Mouse (Mus musculus): ENCODE measurements around the gene Cfap36.
A peak's percentile ranks its signal among the peaks of the same experiment; 100 is the strongest.

The Cfap36 gene

DNA sequence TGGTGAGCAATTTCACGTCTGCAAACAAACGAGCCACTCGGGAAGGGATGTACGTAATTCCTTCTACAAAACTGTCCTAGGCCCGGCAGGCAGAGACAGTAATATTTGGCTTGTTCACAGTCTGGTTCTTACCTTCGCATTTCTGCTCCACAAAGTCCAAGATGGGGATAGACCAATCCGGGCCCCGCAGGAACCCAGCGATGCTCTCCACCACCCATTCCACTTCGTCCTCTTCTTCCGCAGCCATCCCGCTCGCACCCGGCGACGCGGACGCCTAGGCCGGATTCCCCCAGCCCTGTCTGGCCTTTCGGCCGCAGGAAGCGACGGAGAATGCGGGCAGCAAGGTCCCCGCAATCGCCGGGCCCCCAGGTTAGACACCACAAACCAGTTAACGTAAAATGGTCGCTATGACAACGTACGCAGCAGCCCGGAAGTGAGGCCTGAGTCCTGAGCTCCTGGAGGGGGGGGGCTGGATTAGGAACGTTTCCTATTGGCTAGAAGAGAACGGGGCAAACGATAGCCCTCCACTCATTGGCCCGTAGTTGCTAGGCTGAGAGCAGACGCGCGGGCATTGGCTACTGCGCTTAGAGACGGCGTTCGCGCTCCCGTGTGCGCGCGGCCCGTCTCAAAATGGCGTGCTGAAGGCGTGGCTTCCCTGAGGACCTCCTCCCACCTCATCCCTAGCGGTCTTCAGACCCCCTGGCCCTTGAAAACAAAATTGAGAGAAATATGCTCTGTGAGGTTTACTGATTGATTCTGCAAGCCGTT, at the start of gene Cfap36:
Cfap36 (minus strand) TSS at position 527 of the 768 bp plus-strand sequence.
- DNase-seq (ENCODE audit: extremely low read depth, low read depth) = peak; percentile 94

DNA sequence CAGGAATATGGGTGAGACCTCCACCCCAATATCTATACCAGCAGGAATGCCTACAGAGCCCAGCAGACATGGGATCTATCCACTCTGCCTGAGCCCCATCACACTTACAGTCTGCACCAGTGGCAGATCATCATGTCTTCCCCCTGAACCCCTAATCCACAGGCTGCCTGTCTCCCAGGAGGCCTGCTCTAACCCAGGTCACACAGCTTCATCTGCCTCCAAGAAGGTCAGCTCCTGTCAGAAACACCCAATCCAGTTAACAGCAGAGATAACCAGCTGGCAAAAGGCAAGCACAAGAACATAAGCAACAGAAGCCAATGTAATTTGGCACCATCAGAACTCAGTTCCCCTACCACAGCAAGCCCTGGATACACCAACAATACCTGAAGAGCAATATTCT, 40.1 kb upstream of the Cfap36 start:
- DNase-seq (ENCODE audit: extremely low read depth, low read depth) = no peak

DNA sequence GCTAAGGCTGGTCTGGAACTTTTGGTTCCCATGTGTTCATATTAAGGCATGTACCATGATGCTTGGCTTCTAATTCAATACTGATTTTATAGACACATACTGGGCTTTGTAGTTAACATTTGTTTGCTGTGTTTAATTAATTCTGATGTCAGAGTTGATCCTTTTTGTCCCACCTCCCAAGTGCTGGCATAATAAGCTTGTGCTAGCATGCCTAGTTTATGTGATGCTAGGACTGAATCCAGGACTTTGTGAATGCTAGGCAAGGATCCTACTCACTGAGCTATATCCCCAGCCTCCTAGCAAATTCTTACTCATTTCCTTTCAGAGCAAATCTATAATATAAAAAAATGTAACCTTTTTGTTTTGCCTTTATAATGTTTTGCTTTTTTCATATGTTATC, 38.8 kb upstream of the Cfap36 start:
- no peak for DNase-seq (ENCODE audit: extremely low read depth, low read depth)

DNA sequence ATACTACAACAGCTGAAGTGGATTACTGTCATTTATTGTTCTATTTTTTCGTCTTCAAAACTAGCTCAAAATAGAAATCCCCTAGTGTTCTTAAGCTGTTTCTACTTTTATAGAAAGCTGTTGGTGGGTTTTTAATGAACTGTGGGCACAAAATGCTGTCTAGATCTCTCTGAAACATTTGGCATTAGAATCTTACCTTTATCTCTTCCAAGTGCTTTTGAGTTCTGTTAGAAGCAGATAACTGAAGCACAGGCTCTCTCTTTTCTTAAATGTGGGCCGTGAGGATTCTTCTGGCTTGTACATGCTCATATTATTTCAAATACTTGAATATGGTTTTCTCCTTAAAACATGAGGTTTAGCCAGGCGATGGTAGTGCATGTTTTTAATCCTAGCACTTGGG, 27.5 kb upstream of the Cfap36 start:
- DNase-seq (ENCODE audit: extremely low read depth, low read depth) = no peak

DNA sequence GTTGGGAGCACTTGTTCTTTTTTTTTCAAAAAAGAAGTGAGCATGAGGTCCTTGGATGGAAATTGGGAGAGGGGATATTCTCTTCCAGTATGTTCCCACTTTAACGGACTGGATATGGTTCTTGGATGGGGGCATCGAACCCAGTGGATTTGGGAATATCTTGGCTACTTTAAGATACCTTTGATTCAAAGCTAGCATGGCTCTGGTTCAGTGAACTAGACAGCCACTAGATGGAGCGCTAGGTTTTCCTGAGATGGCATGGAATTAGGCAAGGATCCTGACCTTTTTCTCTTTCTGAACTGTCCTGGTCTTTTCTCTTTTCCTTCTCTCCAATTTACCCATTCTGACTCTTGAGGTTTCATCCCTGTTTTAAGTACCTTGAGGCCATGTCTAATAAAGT, 20.6 kb upstream of the Cfap36 start:
- peak; percentile 1 for DNase-seq (ENCODE audit: extremely low read depth, low read depth)

DNA sequence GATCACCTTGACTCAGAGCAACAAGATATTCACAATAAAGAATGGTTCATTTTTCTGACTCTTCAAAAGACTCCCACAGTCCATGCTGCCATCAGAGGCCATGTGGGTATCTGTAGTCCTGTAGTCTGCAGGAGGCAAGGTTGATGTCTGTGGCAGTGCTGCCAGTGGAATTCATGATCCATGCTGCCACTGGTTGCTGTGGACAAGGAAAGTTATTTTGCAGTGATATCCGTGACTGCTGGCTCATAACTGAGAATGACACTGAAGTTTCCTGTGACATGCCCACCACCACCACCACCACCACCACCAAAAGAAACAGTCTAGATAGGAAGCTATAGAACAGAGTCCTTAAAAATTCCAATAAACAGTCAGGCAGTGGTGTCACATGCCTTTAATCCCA, 7.4 kb upstream of the Cfap36 start:
- DNase-seq (ENCODE audit: extremely low read depth, low read depth) = no peak

DNA sequence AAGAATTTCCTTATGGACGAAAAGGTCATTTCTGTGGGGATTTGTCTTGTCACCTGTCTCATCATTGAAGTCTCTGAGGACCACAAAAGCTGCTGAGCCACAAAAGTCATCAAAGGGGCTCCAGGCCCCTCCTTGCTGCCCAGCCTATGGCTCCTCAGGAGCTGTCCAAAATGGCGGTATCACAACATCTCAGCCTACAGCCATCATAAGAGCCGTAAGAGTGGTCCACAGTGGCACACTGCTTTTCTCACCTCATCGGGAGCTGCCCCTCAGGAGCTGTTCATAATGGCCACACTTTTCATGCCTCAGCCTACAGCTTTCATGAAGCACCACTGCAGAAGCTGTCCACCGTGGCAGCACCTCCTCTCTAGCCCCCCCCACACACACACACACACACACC, 1.2 kb upstream of the Cfap36 start:
- no peak for DNase-seq (ENCODE audit: extremely low read depth, low read depth)

DNA sequence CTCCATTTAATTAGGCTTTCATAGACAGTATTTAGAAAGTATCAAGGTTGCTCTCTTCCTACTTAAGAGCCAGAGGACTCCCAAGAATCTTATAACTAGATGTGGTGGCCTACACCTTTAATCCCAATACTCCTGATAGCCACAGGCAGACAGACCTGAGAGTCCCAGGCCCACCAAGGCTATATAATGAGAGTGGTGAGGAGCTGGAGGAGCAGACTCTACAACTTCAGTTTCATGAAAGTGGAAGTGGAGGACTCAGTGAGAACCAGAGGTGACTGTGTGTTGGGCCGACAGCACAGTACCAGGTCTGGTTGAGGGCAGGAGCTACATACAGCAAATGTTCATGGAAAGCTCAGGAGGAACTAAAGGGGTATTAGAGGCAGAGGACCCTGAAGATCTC, 516 bp upstream of the Cfap36 start:
- no peak for DNase-seq (ENCODE audit: extremely low read depth, low read depth)

DNA sequence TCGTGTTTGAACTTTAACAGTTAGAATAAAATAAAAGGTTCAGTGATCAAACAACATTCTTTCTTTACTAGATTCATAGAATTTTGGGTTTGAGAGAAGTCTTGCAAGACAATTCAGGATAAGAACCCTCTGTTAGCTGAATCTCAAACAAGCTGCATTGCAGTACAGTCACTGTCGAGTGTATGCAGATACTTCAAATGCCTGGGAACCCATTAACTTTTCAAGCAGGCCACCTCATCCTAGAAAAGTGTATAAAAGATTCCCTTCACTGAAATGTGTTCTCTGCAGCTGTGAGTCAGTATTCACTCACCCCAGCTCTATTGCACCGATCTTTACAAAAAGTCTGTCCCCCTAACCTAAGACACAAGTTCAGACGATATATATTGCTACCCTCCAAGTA, 1.2 kb downstream of the Cfap36 start:
- no peak for DNase-seq (ENCODE audit: extremely low read depth, low read depth)

DNA sequence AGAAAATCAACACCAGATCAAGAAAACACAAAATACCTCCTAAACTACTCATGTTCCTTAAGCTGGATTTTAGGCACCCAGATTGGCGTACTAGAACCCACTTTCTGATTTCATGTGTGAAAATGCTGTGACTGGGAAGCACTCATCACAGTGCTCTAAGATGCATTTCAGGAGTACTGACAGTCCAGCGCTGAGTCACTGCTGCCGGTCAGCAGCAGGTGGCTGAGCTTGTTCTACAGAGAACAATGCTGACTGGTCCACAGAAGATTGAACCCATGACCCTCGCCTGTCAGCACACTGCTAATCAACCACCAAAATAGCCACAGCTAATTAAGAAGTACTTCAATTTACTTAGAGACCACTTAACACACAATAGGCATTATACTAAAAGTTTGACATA, 5.2 kb downstream of the Cfap36 start:
- no peak for DNase-seq (ENCODE audit: extremely low read depth, low read depth)

DNA sequence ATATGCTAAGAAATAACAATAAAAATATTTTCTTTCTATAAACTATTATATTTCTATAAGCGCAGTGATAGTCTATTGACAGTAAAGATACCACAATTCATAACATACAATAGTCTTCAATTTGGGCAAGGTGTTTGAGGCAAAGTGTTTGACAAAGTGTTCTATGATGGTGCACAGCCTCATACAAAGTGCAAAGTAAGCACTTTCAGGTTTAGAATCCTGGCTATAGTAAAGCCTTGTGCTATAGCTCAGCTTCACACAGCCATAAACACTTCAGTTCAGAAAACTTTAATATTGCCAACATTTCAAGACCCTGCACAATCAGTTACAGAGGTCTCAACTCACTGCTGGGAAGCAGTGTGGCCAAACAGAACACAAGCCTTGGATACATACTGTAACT, 7.9 kb downstream of the Cfap36 start:
- DNase-seq (ENCODE audit: extremely low read depth, low read depth) = no peak

DNA sequence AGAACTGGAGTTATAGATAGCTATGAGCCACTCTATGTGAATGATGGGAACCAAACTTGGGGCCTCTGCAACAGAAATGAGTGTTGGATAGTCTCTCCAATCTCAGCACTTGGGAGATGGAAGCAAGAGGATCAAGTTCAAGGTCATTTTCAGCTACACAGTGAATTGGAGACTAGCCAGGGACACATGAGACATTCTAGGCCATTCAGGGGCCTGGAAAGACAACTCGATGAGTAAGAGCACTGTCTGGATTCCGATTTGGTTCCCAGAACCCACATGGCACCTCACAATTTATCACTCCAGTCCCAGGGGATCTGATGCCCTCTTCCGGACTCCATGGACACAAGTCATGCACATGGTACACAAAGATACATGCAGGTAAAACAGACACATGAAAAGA, 8.7 kb downstream of the Cfap36 start:
- no peak for DNase-seq (ENCODE audit: extremely low read depth, low read depth)

DNA sequence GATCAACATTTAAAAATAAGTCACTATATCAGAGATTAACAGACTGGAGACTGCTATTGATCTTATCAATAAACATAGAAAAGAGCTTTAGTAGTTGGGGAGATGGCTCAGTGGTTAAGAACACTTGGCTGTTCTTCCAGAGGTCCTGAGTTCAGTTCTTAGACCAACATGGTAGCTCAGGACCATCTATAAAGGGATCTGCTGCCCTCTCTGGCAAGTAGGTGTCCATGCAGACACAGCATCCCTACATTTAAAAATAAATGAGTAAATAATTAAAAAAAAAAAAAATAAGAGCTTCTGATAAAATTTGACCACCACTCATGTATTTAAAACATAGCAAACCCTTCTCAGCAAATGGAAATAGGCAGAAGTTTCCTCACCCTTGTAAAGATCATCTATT, 9.2 kb downstream of the Cfap36 start:
- DNase-seq (ENCODE audit: extremely low read depth, low read depth) = no peak

DNA sequence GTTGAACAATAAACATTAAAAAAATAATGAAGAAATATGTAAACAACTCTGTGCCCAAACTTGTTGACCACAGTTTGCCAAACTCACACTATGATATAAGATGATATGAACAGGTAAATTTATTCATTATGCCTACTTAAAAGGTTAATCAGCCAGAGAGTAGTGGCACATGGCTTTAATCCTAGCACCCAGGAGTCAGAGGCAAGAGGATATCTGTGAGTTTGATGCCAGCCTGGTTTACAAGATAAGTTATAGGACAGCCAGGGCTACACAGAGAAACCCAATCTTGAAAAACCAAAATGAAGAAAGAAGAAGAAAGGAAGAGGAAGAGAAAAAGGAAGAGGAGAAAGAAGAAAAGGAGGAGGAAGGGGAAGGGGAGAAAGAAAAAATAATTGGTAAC, 9.8 kb downstream of the Cfap36 start:
- no peak for DNase-seq (ENCODE audit: extremely low read depth, low read depth)

DNA sequence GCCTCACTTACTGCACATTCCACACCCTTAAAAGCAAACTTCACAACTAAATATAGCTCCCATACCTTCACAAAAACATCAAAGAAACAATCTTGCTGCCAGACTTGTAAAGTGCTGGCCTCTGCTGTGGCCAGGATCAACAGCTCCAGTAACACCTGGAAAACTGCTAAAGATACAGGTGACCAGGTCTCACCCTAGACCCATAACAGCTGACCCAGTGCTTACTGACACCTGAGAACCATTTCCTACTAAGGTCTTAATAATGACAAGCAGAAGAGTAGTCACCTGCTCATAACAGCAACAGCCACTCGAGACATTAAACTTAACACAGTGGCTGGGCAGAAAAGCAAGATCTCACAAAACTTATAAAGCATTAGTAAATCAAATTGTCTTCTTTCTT, 13.6 kb downstream of the Cfap36 start:
- DNase-seq (ENCODE audit: extremely low read depth, low read depth) = no peak

DNA sequence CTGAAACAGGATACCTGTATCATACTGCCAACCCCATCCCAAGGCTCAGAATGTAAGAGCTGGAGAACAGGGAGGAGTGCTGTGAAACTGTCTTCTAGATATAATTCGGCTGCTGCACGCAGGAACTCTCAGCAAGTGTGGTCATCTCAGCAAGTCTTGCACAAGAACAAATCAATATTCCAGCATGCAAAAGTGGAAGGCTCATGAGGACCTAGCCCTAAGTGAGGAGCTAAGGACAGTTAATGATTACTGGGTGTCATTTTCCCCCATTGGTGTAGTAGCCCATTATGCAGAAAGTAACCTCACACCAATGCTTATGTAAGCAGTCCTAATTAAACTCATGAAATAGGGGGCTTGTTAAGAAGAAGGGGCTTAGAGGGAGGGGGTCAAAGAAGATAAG, 18.3 kb downstream of the Cfap36 start:
- no peak for DNase-seq (ENCODE audit: extremely low read depth, low read depth)

DNA sequence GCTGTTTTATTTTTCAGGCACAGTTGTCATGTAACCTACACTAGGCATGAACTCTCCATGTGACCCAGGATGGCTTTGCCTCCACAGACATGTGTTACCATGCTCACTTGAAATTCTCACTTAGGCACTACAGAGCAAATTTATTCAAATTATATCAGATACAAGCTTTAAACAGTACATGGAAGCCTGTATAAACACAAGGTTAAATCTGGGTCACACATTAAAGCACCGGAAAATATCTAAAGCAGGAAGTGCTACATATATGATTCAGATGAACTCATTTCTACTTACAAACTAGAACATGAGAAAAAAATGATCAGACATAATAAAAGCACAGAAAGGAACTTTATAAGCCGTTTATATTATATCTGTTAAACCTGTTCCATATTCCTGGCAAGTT, 22.5 kb downstream of the Cfap36 start:
- no peak for DNase-seq (ENCODE audit: extremely low read depth, low read depth)

DNA sequence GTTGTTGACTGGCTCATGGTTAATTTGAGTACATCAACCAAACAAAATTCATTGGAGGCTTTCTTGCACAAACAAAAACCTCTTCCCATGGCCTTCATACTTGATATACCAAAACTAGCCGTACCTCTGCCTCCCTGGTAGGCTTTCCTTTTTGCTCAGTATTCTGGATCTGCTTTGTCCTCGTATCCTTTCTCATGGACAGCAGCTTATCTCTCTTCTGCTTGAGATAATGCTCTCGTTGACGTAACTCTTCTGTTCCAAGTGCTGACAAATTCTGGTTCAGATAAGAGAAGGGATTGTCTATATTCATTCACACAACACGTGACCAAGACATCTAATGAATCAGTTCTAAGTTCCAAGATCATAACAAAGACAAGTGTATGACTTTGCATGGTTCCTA, 24.9 kb downstream of the Cfap36 start:
- DNase-seq (ENCODE audit: extremely low read depth, low read depth) = no peak

DNA sequence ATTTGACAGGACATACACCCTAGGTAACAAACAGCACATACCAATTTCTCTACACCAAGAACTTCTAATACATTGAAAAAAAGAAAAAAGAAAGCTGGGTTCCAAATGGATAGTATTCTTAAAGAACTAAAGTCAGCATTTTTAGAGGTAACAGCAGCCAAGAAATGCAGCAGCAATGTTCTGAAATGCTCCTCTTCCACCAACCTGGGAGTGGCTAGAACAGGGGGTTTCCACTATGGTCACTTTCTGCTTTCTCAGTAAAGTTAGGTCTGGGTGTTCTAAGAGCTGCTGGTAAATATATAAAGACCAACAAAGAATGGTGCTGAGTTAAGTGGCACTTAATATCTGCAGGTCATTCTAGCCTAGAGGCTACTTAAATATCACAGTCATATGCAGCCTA, 28.2 kb downstream of the Cfap36 start:
- DNase-seq (ENCODE audit: extremely low read depth, low read depth) = no peak

DNA sequence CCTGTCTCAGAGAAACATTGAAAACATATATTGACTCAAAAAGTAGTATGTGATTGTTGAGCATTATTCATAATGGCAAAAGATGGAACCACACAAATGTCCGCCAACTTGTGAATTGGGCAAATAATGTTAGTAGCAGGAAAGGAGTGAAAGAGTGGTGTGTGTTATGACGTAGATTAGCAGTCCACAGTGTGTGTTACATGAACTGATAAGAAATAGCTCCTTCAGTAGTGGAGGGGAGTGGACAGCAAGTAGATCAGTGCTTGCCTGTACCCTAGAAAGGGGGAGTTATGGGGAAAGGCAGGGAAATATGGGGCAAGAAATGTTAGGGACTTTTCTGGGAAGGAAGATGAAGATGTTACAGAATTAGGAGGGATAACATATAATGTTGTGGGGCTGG, 31.0 kb downstream of the Cfap36 start:
- no peak for DNase-seq (ENCODE audit: extremely low read depth, low read depth)

DNA sequence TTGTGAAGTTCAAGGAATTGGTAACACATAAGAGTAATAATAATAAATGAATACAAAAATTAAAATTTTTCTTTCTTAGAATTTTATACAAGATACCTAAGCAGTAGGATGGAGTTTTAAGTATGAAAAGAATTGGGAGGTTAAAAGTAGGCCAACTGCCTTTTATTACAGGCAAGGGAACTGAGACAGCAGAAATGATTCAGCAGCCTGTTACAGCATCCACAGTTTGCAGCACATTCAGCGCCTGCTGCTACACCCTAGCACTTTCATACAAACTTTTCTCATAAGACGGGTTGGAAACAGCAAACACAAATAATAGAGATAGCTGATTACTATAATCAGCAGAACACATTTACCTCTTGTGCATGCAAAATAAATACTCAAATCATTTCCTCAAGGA, 37.4 kb downstream of the Cfap36 start:
- DNase-seq (ENCODE audit: extremely low read depth, low read depth) = no peak

DNA sequence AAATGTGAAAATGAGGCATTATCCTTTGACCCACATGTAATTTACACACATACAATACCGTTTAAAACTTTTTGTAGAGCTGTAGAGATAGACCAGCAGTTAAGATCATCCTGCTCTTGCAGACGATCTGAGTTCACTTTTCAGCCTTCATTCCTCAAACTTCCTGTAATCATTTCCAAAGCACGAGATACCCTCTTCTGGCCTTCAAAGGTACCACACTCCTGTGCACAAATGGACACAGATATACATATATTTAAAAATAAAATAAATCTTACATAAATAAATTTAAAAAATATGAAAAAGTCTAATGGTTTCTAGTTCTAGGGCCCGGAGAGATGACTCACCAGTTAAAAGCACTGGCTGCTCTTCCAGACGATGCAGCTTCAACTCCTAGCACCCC, 43.6 kb downstream of the Cfap36 start:
- DNase-seq (ENCODE audit: extremely low read depth, low read depth) = no peak

DNA sequence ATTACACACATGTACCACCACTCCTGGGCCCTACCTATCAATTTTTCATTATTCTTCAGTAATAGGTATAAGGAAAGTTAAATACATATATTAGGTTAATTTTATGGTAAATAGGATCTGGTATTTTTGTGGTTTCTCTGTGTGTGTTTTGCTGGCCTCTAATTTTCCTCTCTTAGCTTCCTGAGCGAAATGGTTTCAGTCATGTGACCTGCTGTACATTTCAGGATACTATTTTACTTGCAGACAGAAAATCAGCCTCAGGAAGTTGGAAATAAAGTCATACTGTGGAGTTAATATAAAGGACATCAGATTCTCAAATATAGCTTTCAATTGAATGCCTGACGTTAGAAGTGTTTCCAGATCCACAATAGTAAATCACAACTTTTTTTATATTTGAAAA, 58.2 kb downstream of the Cfap36 start:
- no peak for DNase-seq (ENCODE audit: extremely low read depth, low read depth)

DNA sequence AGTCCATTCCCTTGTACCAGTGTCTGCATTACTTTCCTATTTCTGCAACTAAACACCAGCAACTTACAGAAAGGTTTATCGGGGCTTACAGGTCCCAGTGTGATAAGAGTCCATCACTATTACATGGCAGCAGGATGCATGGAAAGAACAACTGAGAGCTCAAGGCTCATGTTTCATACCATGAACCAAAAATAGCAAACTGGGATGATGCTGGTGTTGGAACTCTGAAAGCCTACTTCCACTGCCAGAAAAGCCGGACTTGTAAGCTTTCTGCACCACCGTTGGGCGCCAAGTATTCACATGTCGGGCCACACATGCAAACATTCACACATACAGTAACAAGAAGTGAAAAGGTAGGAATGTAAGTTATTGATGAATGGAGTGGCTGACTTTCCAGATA, 65.5 kb downstream of the Cfap36 start:
- DNase-seq (ENCODE audit: extremely low read depth, low read depth) = no peak
